Mouse (Mus musculus): Measurements from ENCODE around the gene Rnf38. TPM values are rescaled to one million over a fixed set of nuclear protein-coding genes. Genes with fewer than 3 reads are reported as not detected.
A peak's percentile ranks its signal among the peaks of the same experiment; 100 is the strongest.

The Rnf38 gene
- total RNA-seq (2017) = 112 and 118 TPM in 2 replicates

GRCm38 (mm10) chr4:44233713-44234003 lies at the start of gene Rnf38:
TSS of gene Rnf38 (minus strand) at chr4:44233789.
- no peak for ATAC-seq (ENCODE audit: extremely low read depth, insufficient number of reproducible peaks, low FRiP score, poor library complexity, severe bottlenecking)

GRCm38 (mm10) chr4:44281597-44282265 lies 48.1 kb upstream of the Rnf38 start:
- ATAC-seq (ENCODE audit: extremely low read depth, insufficient number of reproducible peaks, low FRiP score, poor library complexity, severe bottlenecking) = no peak

- peak; percentile 44; the same call in 1 of the 2 replicates for ATAC-seq (ENCODE audit: extremely low read depth, insufficient number of reproducible peaks, low FRiP score, poor library complexity, severe bottlenecking)
Observed at GRCm38 (mm10) chr4:44271134-44271533, 37.5 kb upstream of the Rnf38 start.

GRCm38 (mm10) chr4:44269376-44269817 lies 35.8 kb upstream of the Rnf38 start:
- ATAC-seq (ENCODE audit: extremely low read depth, insufficient number of reproducible peaks, low FRiP score, poor library complexity, severe bottlenecking) = no peak

- ATAC-seq (ENCODE audit: extremely low read depth, insufficient number of reproducible peaks, low FRiP score, poor library complexity, severe bottlenecking) = no peak
Observed at GRCm38 (mm10) chr4:44267437-44267836, 33.8 kb upstream of the Rnf38 start.

- no peak for ATAC-seq (ENCODE audit: extremely low read depth, insufficient number of reproducible peaks, low FRiP score, poor library complexity, severe bottlenecking)
Observed at GRCm38 (mm10) chr4:44265500-44265899, 31.9 kb upstream of the Rnf38 start.

GRCm38 (mm10) chr4:44260244-44260643 lies 26.7 kb upstream of the Rnf38 start:
- no peak for ATAC-seq (ENCODE audit: extremely low read depth, insufficient number of reproducible peaks, low FRiP score, poor library complexity, severe bottlenecking)

GRCm38 (mm10) chr4:44259126-44259525 lies 25.5 kb upstream of the Rnf38 start:
- ATAC-seq (ENCODE audit: extremely low read depth, insufficient number of reproducible peaks, low FRiP score, poor library complexity, severe bottlenecking) = no peak

GRCm38 (mm10) chr4:44254579-44254978 lies 21.0 kb upstream of the Rnf38 start:
- ATAC-seq (ENCODE audit: extremely low read depth, insufficient number of reproducible peaks, low FRiP score, poor library complexity, severe bottlenecking) = no peak

GRCm38 (mm10) chr4:44253191-44253590 lies 19.6 kb upstream of the Rnf38 start:
- no peak for ATAC-seq (ENCODE audit: extremely low read depth, insufficient number of reproducible peaks, low FRiP score, poor library complexity, severe bottlenecking)

- no peak for ATAC-seq (ENCODE audit: extremely low read depth, insufficient number of reproducible peaks, low FRiP score, poor library complexity, severe bottlenecking)
Observed at GRCm38 (mm10) chr4:44251966-44252916, 18.7 kb upstream of the Rnf38 start.

- no peak for ATAC-seq (ENCODE audit: extremely low read depth, insufficient number of reproducible peaks, low FRiP score, poor library complexity, severe bottlenecking)
Observed at GRCm38 (mm10) chr4:44251521-44251920, 17.9 kb upstream of the Rnf38 start.

GRCm38 (mm10) chr4:44249705-44250104 lies 16.1 kb upstream of the Rnf38 start:
- no peak for ATAC-seq (ENCODE audit: extremely low read depth, insufficient number of reproducible peaks, low FRiP score, poor library complexity, severe bottlenecking)

- ATAC-seq (ENCODE audit: extremely low read depth, insufficient number of reproducible peaks, low FRiP score, poor library complexity, severe bottlenecking) = no peak
Observed at GRCm38 (mm10) chr4:44247051-44247939, 13.7 kb upstream of the Rnf38 start.

- no peak for ATAC-seq (ENCODE audit: extremely low read depth, insufficient number of reproducible peaks, low FRiP score, poor library complexity, severe bottlenecking)
Observed at GRCm38 (mm10) chr4:44246285-44246684, 12.7 kb upstream of the Rnf38 start.

- no peak for ATAC-seq (ENCODE audit: extremely low read depth, insufficient number of reproducible peaks, low FRiP score, poor library complexity, severe bottlenecking)
Observed at GRCm38 (mm10) chr4:44241638-44242037, 8.0 kb upstream of the Rnf38 start.

- ATAC-seq (ENCODE audit: extremely low read depth, insufficient number of reproducible peaks, low FRiP score, poor library complexity, severe bottlenecking) = no peak
Observed at GRCm38 (mm10) chr4:44235946-44236345, 2.4 kb upstream of the Rnf38 start.

- ATAC-seq (ENCODE audit: extremely low read depth, insufficient number of reproducible peaks, low FRiP score, poor library complexity, severe bottlenecking) = peak; percentile 87
Observed at GRCm38 (mm10) chr4:44234004-44234866, 646 bp upstream of the Rnf38 start.
